Mouse (Mus musculus) macrophage (primary cell): ENCODE measurements around the gene Trim41. TPM values are rescaled to one million over a fixed set of nuclear protein-coding genes. Genes with fewer than 3 reads are reported as not detected.
A peak's percentile ranks its signal among the peaks of the same experiment; 100 is the strongest.
"Not testable (repeated sequence)": the region's sequence is repeated elsewhere in the genome, so short reads cannot be mapped to it uniquely, and the experiment has no call there.

ENCODE experiments used
- H3K27ac ChIP-seq: fragments of 350-480 bp; formaldehyde crosslinking; 2 replicates; pipeline ENCODE4 v1.9.0; 2021
- H3K36me3 ChIP-seq: fragments of 350-480 bp; formaldehyde crosslinking; 2 replicates; pipeline ENCODE4 v1.9.0; 2021; ENCODE audit errors: inconsistent target
- H3K4me3 ChIP-seq: fragments of 350-480 bp; formaldehyde crosslinking; 2 replicates; pipeline ENCODE4 v1.9.0; 2021; ENCODE audit errors: inconsistent target
- H3K79me2 ChIP-seq: fragments of 350-480 bp; formaldehyde crosslinking; 2 replicates; pipeline ENCODE4 v1.9.0; 2021; ENCODE audit errors: inconsistent target
- WGBS: methylation state at CpG from one replicate; pipeline ENCODE4 v1.1.7; 2026; ENCODE audit warnings: inconsistent platforms; ENCODE audit not compliant: missing documents; 5-methylcytosine and 5-hydroxymethylcytosine counted together
- polyA plus RNA-seq: library from polyadenylated mRNA; stranded (reverse); fragments of 250-400 nt; gene quantifications from 3 replicates; pipeline ENCODE4 v1.2.4, GENCODE M21; 2018; ENCODE audit warnings: inconsistent platforms

The Trim41 gene
- polyA plus RNA-seq, 1 experiment from 2014 or later, result 47.2 TPM

- 100% methylated on average over 6 of the region's 6 CpGs for WGBS
- no peak overlapping the region for H3K27ac ChIP-seq
- H3K79me2 ChIP-seq, result no peaks in the 10 kb centered on the region
- no peaks in the 10 kb centered on the region for H3K36me3 ChIP-seq
- H3K4me3 ChIP-seq, result no peak overlapping the region
Measured at GRCm38 (mm10) chr11:48827926-48828325, 10.8 kb upstream of the Trim41 start.

- Histone ChIP-seq H3K27ac (no peak overlapping the region), H3K79me2 (no peaks in the 10 kb centered on the region), H3K36me3 (no peaks in the 10 kb centered on the region), H3K4me3 (peak overlapping the region; percentile 40)
- 11% methylated on average over 6 of the region's 6 CpGs for WGBS
Measured at GRCm38 (mm10) chr11:48826752-48827096, 9.6 kb upstream of the Trim41 start.

GRCm38 (mm10) chr11:48825979-48826751 lies 9.0 kb upstream of the Trim41 start, which contains the start of the genes Trim7 and Gm12184:
TSS of gene Trim7 (plus strand) at chr11:48826140.
TSS of gene Gm12184 (minus strand) at chr11:48826655.
- not testable (repeated sequence) for H3K27ac ChIP-seq, H3K79me2 ChIP-seq, H3K36me3 ChIP-seq
- 0% methylated on average over 8 of the region's 92 CpGs for WGBS
- peak within 1 kb of the TSS; percentile 40 for H3K4me3 ChIP-seq

GRCm38 (mm10) chr11:48824311-48824830 lies 7.2 kb upstream of the Trim41 start:
- no peaks in the 10 kb centered on the region for H3K79me2 ChIP-seq
- H3K27ac ChIP-seq, result no peak overlapping the region
- WGBS, result 28% methylated on average over 22 of the region's 22 CpGs
- no peaks in the 10 kb centered on the region for H3K36me3 ChIP-seq
- H3K4me3 ChIP-seq, result peak overlapping the region; percentile 8; the same call in 1 of the 2 replicates

- peak overlapping the region; percentile 8; the same call in 1 of the 2 replicates for H3K4me3 ChIP-seq
- no peaks in the 10 kb centered on the region for H3K36me3 ChIP-seq
- no peaks in the 10 kb centered on the region for H3K79me2 ChIP-seq
- 4% methylated on average over 14 of the region's 15 CpGs for WGBS
- no peak overlapping the region for H3K27ac ChIP-seq
Measured at GRCm38 (mm10) chr11:48823536-48823972, 6.4 kb upstream of the Trim41 start.

GRCm38 (mm10) chr11:48822768-48823512 lies 5.8 kb upstream of the Trim41 start:
- H3K79me2 ChIP-seq, result no peaks in the 10 kb centered on the region
- H3K4me3 ChIP-seq, result peak overlapping the region; percentile 8; the same call in 1 of the 2 replicates
- WGBS, result 54% methylated on average over 14 of the region's 14 CpGs

GRCm38 (mm10) chr11:48821299-48821698 lies 4.1 kb upstream of the Trim41 start:
- H3K27ac ChIP-seq, H3K36me3 ChIP-seq, H3K4me3 ChIP-seq, H3K79me2 ChIP-seq: not testable (repeated sequence)
- 96% methylated on average over 13 of the region's 14 CpGs for WGBS

More at GRCm38 (mm10) chr11:48822768-48823512, 5.8 kb upstream of the Trim41 start:
- Histone ChIP-seq H3K27ac (no peak overlapping the region), H3K36me3 (no peaks in the 10 kb centered on the region)

GRCm38 (mm10) chr11:48820308-48820674 lies 3.1 kb upstream of the Trim41 start:
- H3K27ac ChIP-seq, result no peak overlapping the region; the same call in 1 of the 2 replicates
- no peaks in the 10 kb centered on the region for H3K36me3 ChIP-seq
- H3K79me2 ChIP-seq, result peaks cover 15% of the 10 kb centered on the region

GRCm38 (mm10) chr11:48819614-48820307 lies 2.6 kb upstream of the Trim41 start:
- Histone ChIP-seq H3K27ac (no peak overlapping the region; the same call in 1 of the 2 replicates), H3K4me3 (no peak overlapping the region), H3K79me2 (peaks cover 20% of the 10 kb centered on the region), H3K36me3 (no peaks in the 10 kb centered on the region)
- 75% methylated on average over 7 of the region's 7 CpGs for WGBS

More at GRCm38 (mm10) chr11:48820308-48820674, 3.1 kb upstream of the Trim41 start:
- no peak overlapping the region for H3K4me3 ChIP-seq

GRCm38 (mm10) chr11:48818346-48818745 lies 1.2 kb upstream of the Trim41 start:
- H3K79me2 ChIP-seq, result peaks cover 26% of the 10 kb centered on the region
- peak overlapping the region; percentile 67 for H3K4me3 ChIP-seq
- 0% methylated on average over 16 of the region's 16 CpGs for WGBS
- H3K27ac ChIP-seq, result peak overlapping the region; percentile 86
- no peaks in the 10 kb centered on the region for H3K36me3 ChIP-seq

- peak overlapping the region; percentile 86 for H3K27ac ChIP-seq
Measured at GRCm38 (mm10) chr11:48817794-48818193, 641 bp upstream of the Trim41 start.

GRCm38 (mm10) chr11:48816281-48816781 lies 822 bp downstream of the Trim41 start:
- Histone ChIP-seq H3K36me3 (peaks cover 5% of the 10 kb centered on the region; the same call in 1 of the 2 replicates), H3K27ac (peak overlapping the region; percentile 86), H3K79me2 (peaks cover 41% of the 10 kb centered on the region), H3K4me3 (peak overlapping the region; percentile 67)
- under 1% methylated on average over 23 of the region's 23 CpGs for WGBS

More at GRCm38 (mm10) chr11:48817794-48818193, 641 bp upstream of the Trim41 start:
- Histone ChIP-seq H3K36me3 (no peaks in the 10 kb centered on the region), H3K79me2 (peaks cover 26% of the 10 kb centered on the region), H3K4me3 (peak overlapping the region; percentile 67)
- WGBS, result 0% methylated on average over 9 of the region's 9 CpGs

GRCm38 (mm10) chr11:48815851-48816250 lies 1.3 kb downstream of the Trim41 start:
- H3K27ac ChIP-seq, result peak overlapping the region; percentile 86
- H3K36me3 ChIP-seq, result peaks cover 10% of the 10 kb centered on the region
- peaks cover 45% of the 10 kb centered on the region for H3K79me2 ChIP-seq
- WGBS, result 55% methylated on average over 13 of the region's 16 CpGs
- peak overlapping the region; percentile 67 for H3K4me3 ChIP-seq

GRCm38 (mm10) chr11:48813782-48814181 lies 3.4 kb downstream of the Trim41 start:
- no peak overlapping the region for H3K4me3 ChIP-seq
- H3K79me2 ChIP-seq, result peaks cover 66% of the 10 kb centered on the region
- peaks cover 30% of the 10 kb centered on the region for H3K36me3 ChIP-seq
- peak overlapping the region; percentile 86 for H3K27ac ChIP-seq
